Mouse (Mus musculus): Measurements from ENCODE around the gene Etv6. TPM values are rescaled to one million over a fixed set of nuclear protein-coding genes. Genes with fewer than 3 reads are reported as not detected.
A peak's percentile ranks its signal among the peaks of the same experiment; 100 is the strongest.

Gene Etv6
- polyA plus RNA-seq, 1 experiment from 2014 or later: 17.0 TPM

DNA sequence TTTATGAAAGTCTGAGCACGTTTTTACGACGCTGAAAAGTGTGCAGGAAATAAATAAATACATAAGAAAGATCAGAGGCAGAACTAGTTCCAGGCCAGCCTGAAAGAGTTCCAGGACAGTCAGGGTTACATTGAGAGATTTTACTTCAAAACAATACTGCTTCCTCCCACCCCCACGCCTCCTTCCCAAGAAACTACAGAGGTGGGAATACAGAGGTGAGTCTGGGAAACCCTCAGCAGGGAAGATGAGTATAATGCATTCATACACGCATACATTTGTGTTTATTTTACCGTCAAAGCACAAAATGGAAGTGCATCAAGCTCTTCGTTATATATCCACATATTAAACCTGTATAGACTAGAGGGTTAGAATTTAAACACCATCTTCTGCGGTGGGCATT, 1.1 kb upstream of the Etv6 start:
- H3K27ac ChIP-seq (replicated peaks): peak overlapping the region; percentile 100

GRCm38 (mm10) chr6:134034904-134035489, 503 bp upstream of the Etv6 start:
- 0 out of 2 replicates have a peak, but pooled peaks cover 7% of the 10 kb centered on the region for H3K36me3 ChIP-seq (replicated peaks)
- peak; percentile 93 for DNase-seq (ENCODE audit: low spot score)
- peak overlapping the region; percentile 100 for H3K27ac ChIP-seq (replicated peaks)
- no peaks in the 10 kb centered on the region for H3K27me3 ChIP-seq (replicated peaks; ENCODE audit: low read depth, poor library complexity, severe bottlenecking)
- WGBS: under 1% methylated on average over 55 of the region's 55 CpGs
- H3K4me1 ChIP-seq: peaks cover 33% of the 10 kb centered on the region
- no peaks in the 10 kb centered on the region for H3K9me3 ChIP-seq
- H3K4me3 ChIP-seq: peak overlapping the region; percentile 86

More for the DNA sequence above, 1.1 kb upstream of the Etv6 start:
- H3K27me3 ChIP-seq (replicated peaks; ENCODE audit: low read depth, poor library complexity, severe bottlenecking): no peaks in the 10 kb centered on the region
- H3K4me3 ChIP-seq: peak overlapping the region; percentile 86
- DNase-seq (ENCODE audit: low spot score): no peak
- 1% methylated on average over 8 of the region's 8 CpGs for WGBS
- H3K36me3 ChIP-seq (replicated peaks): 0 out of 2 replicates have a peak, but pooled peaks cover 4% of the 10 kb centered on the region
- peaks cover 33% of the 10 kb centered on the region for H3K4me1 ChIP-seq
- H3K9me3 ChIP-seq: no peaks in the 10 kb centered on the region

GRCm38 (mm10) chr6:134036491-134036911, 1.0 kb downstream of the Etv6 start:
- DNase-seq (ENCODE audit: low spot score): no peak
- Histone ChIP-seq H3K36me3 (replicated peaks) (0 out of 2 replicates have a peak, but pooled peaks cover 7% of the 10 kb centered on the region), H3K27me3 (replicated peaks; ENCODE audit: low read depth, poor library complexity, severe bottlenecking) (no peaks in the 10 kb centered on the region), H3K9me3 (no peaks in the 10 kb centered on the region), H3K27ac (replicated peaks) (peak overlapping the region; percentile 100), H3K4me3 (peak overlapping the region; percentile 86), H3K4me1 (peaks cover 48% of the 10 kb centered on the region)
- under 1% methylated on average over 8 of the region's 8 CpGs for WGBS

DNA sequence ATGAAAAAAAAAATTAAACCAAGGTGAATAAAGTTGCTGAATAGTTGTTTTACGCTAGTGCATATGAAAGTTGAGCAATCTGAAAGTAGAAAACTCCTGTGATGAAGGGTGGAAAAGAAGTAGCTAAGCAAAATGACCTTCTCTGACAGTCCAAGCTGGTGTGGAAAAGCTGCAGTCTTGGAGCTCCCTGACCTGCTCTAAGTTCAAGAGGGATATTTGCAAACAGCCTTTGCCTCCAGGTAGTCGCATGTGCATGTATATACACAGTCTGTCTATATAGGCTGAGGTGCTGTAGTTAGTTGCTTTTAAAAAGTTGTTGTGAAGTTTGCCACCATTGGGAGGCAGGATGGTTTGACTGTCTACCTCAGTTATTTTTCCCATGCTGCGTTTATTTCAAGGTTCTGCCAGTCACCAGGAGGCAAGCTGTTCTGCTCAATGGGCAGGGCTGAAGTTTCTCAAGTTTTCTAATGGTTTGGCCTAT, 1.5 kb downstream of the Etv6 start:
- H3K9me3 ChIP-seq: no peaks in the 10 kb centered on the region
- H3K4me3 ChIP-seq: peak overlapping the region; percentile 86
- no peaks in the 10 kb centered on the region for H3K27me3 ChIP-seq (replicated peaks; ENCODE audit: low read depth, poor library complexity, severe bottlenecking)
- DNase-seq (ENCODE audit: low spot score): no peak
- 0 out of 2 replicates have a peak, but pooled peaks cover 7% of the 10 kb centered on the region for H3K36me3 ChIP-seq (replicated peaks)
- WGBS: 15% methylated on average over 3 of the region's 3 CpGs
- peak overlapping the region; percentile 100 for H3K27ac ChIP-seq (replicated peaks)
- H3K4me1 ChIP-seq: peaks cover 53% of the 10 kb centered on the region

- 27% methylated on average over 10 of the region's 10 CpGs for WGBS
- Histone ChIP-seq H3K27me3 (replicated peaks; ENCODE audit: low read depth, poor library complexity, severe bottlenecking) (no peaks in the 10 kb centered on the region), H3K36me3 (replicated peaks) (0 out of 2 replicates have a peak, but pooled peaks cover 7% of the 10 kb centered on the region), H3K4me1 (peaks cover 60% of the 10 kb centered on the region), H3K27ac (replicated peaks) (no peak overlapping the region), H3K9me3 (no peaks in the 10 kb centered on the region), H3K4me3 (peak overlapping the region; percentile 86)
- no peak for DNase-seq (ENCODE audit: low spot score)
Measured at GRCm38 (mm10) chr6:134037960-134038359, 2.5 kb downstream of the Etv6 start.

DNA sequence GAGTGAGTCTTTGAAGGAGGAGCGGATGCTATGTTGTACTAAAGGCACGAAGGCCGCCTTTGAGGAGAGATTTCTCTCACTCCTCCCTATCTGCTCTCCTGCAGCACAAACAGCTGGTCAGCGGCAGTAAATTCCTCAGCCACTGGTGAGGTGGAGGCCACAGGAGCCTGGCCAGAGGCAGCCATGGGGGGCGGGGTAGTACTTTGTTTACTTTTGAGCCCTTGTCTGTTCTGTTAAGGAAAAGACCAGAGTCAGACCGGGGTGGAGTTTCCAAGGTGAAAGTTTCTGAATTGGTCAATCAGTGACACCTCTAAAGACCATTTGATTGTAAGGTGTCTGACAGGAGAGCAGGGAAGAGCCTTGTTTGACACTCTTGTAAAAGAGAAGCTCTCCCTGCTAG, 3.4 kb downstream of the Etv6 start:
- H3K9me3 ChIP-seq: no peaks in the 10 kb centered on the region
- H3K4me1 ChIP-seq: peaks cover 68% of the 10 kb centered on the region
- peak; percentile 52 for DNase-seq (ENCODE audit: low spot score)
- H3K4me3 ChIP-seq: peak overlapping the region; percentile 86
- no peaks in the 10 kb centered on the region for H3K27me3 ChIP-seq (replicated peaks; ENCODE audit: low read depth, poor library complexity, severe bottlenecking)
- peak overlapping the region; percentile 26; the same call in 1 of the 2 replicates for H3K27ac ChIP-seq (replicated peaks)
- 0 out of 2 replicates have a peak, but pooled peaks cover 7% of the 10 kb centered on the region for H3K36me3 ChIP-seq (replicated peaks)
- 12% methylated on average over 6 of the region's 6 CpGs for WGBS

DNA sequence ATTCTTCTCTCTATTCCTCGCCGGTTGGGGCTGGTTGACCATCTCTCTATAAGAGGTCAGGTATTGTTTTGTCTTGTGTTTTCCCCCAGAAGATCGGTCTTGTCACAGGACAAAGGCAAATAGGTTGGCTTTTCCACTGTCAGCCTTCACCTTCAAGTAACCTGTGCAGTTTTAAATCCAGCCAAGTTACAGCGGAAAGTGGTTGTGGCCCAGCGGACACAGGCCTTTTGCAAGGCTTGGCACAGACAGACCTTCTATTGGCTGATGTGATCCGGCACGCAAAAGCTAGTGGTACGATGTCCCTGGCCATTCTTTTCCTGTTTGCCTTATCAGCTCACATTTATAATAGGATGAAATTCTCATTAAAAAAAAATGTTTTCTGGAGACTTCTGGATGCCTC, 3.9 kb downstream of the Etv6 start:
- 76% methylated on average over 8 of the region's 8 CpGs for WGBS
- Histone ChIP-seq H3K27ac (replicated peaks) (0 out of 2 replicates have a peak overlapping the region, but pooled peaks have one; percentile 26), H3K27me3 (replicated peaks; ENCODE audit: low read depth, poor library complexity, severe bottlenecking) (no peaks in the 10 kb centered on the region), H3K4me1 (peaks cover 68% of the 10 kb centered on the region), H3K9me3 (no peaks in the 10 kb centered on the region), H3K36me3 (replicated peaks) (0 out of 2 replicates have a peak, but pooled peaks cover 7% of the 10 kb centered on the region), H3K4me3 (peak overlapping the region; percentile 86; the same call in 1 of the 2 replicates)
- no peak for DNase-seq (ENCODE audit: low spot score)

GRCm38 (mm10) chr6:134040312-134040711, 4.8 kb downstream of the Etv6 start:
- Histone ChIP-seq H3K9me3 (no peaks in the 10 kb centered on the region), H3K4me3 (no peak overlapping the region), H3K4me1 (peaks cover 76% of the 10 kb centered on the region), H3K36me3 (replicated peaks) (0 out of 2 replicates have a peak, but pooled peaks cover 7% of the 10 kb centered on the region), H3K27me3 (replicated peaks; ENCODE audit: low read depth, poor library complexity, severe bottlenecking) (no peaks in the 10 kb centered on the region), H3K27ac (replicated peaks) (no peak overlapping the region)
- no peak for DNase-seq (ENCODE audit: low spot score)
- 78% methylated on average over 3 of the region's 3 CpGs for WGBS

- DNase-seq (ENCODE audit: low spot score): no peak
- Histone ChIP-seq H3K4me1 (peaks cover 85% of the 10 kb centered on the region), H3K27ac (replicated peaks) (no peak overlapping the region), H3K9me3 (no peaks in the 10 kb centered on the region), H3K36me3 (replicated peaks) (0 out of 2 replicates have a peak, but pooled peaks cover 7% of the 10 kb centered on the region), H3K4me3 (no peak overlapping the region), H3K27me3 (replicated peaks; ENCODE audit: low read depth, poor library complexity, severe bottlenecking) (no peaks in the 10 kb centered on the region)
- WGBS: 87% methylated on average over 7 of the region's 7 CpGs
Measured at GRCm38 (mm10) chr6:134041286-134041685, 5.8 kb downstream of the Etv6 start.

- H3K4me1 ChIP-seq: peaks cover 90% of the 10 kb centered on the region
- H3K27me3 ChIP-seq (replicated peaks; ENCODE audit: low read depth, poor library complexity, severe bottlenecking): no peaks in the 10 kb centered on the region
- H3K9me3 ChIP-seq: no peaks in the 10 kb centered on the region
- no peak overlapping the region for H3K4me3 ChIP-seq
- H3K27ac ChIP-seq (replicated peaks): no peak overlapping the region
- 52% methylated on average over 12 of the region's 12 CpGs for WGBS
- no peak for DNase-seq (ENCODE audit: low spot score)
- peaks cover 7% of the 10 kb centered on the region; the same call in 1 of the 2 replicates for H3K36me3 ChIP-seq (replicated peaks)
Measured at GRCm38 (mm10) chr6:134041916-134042315, 6.4 kb downstream of the Etv6 start.

- Histone ChIP-seq H3K9me3 (no peaks in the 10 kb centered on the region), H3K27me3 (replicated peaks; ENCODE audit: low read depth, poor library complexity, severe bottlenecking) (no peaks in the 10 kb centered on the region), H3K36me3 (replicated peaks) (peaks cover 11% of the 10 kb centered on the region; the same call in 1 of the 2 replicates), H3K4me3 (no peak overlapping the region), H3K4me1 (peaks cover 88% of the 10 kb centered on the region), H3K27ac (replicated peaks) (no peak overlapping the region)
- 53% methylated on average over 7 of the region's 7 CpGs for WGBS
- DNase-seq (ENCODE audit: low spot score): no peak
Measured at GRCm38 (mm10) chr6:134043545-134043944, 8.0 kb downstream of the Etv6 start.

DNA sequence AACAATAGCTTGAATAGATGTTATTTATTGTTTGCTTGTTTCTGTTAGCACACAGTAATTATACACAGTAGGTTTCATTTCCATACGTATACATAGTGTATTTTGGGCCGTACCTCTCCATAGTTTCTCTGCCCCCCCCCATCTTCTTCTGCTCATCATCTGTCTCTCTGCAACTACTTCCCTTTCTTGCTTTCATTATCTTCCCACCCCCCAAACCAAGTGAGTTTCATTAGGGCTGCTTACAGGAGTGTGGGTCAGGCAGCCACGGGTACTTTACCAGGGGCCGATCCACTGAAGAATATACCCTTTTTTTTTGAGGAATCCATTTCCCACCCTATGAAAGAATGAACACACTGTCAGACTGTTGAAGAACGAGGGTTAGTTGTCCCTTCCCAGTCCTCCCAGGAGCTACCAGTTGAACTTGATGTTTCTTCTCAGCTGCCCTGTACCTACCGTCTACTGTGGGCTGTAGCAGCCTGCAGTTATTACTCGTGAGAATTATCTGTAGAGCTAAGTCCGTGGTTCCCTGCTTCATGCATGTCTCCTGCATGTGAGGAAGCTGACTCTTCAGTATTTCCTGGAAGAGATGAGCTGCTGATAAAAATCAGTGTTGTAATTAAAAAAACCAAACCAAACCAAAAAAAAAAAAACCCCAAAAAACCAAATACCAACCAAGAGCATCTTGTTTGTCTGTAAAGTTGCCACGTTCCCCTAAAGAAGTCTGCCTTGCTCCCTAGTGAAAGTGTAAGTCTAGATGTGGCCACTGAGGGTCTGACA, 9.8 kb downstream of the Etv6 start:
- no peak for DNase-seq (ENCODE audit: low spot score)
- H3K27me3 ChIP-seq (replicated peaks; ENCODE audit: low read depth, poor library complexity, severe bottlenecking): no peaks in the 10 kb centered on the region
- no peak overlapping the region for H3K4me3 ChIP-seq
- H3K4me1 ChIP-seq: peaks cover 80% of the 10 kb centered on the region
- no peak overlapping the region for H3K27ac ChIP-seq (replicated peaks)
- 81% methylated on average over 9 of the region's 9 CpGs for WGBS
- no peaks in the 10 kb centered on the region for H3K9me3 ChIP-seq
- peaks cover 4% of the 10 kb centered on the region; the same call in 1 of the 2 replicates for H3K36me3 ChIP-seq (replicated peaks)
